Mouse (Mus musculus): ENCODE measurements at regions not wholly inside any gene's neighbourhood (a gene's known extent, or its start where the extent isn't known, plus 50 kb on each side); places are given as distances from the start of the nearest gene placed in this dataset.

- DNase-seq (ENCODE audit: low read depth) = no peak
Observed at GRCm38 (mm10) chr10:25029387-25029915, 102.2 kb upstream of the Arg1 start.

- DNase-seq (ENCODE audit: low read depth) = no peak
Observed at GRCm38 (mm10) chr10:25023601-25024157, 96.4 kb upstream of the Arg1 start.

GRCm38 (mm10) chr10:25023044-25023540 is 95.8 kb upstream of the Arg1 start:
- no peak for DNase-seq (ENCODE audit: low read depth)

- no peak for DNase-seq (ENCODE audit: low read depth)
Observed at GRCm38 (mm10) chr10:25018946-25019345, 91.7 kb upstream of the Arg1 start.

GRCm38 (mm10) chr10:25017843-25018242 is 90.6 kb upstream of the Arg1 start:
- DNase-seq (ENCODE audit: low read depth) = no peak

GRCm38 (mm10) chr10:25016110-25016509 is 88.8 kb upstream of the Arg1 start:
- DNase-seq (ENCODE audit: low read depth) = no peak

GRCm38 (mm10) chr10:25012129-25012528 is 84.8 kb upstream of the Arg1 start:
- DNase-seq (ENCODE audit: low read depth) = no peak

- DNase-seq (ENCODE audit: low read depth) = no peak
Observed at GRCm38 (mm10) chr10:25001299-25001698, 74.0 kb upstream of the Arg1 start.

GRCm38 (mm10) chr10:25000231-25001222 is 73.2 kb upstream of the Arg1 start:
- DNase-seq (ENCODE audit: low read depth) = no peak

GRCm38 (mm10) chr10:24999807-25000206 is 72.5 kb upstream of the Arg1 start:
- DNase-seq (ENCODE audit: low read depth) = no peak

GRCm38 (mm10) chr10:24997661-24998060 is 70.4 kb upstream of the Arg1 start:
- DNase-seq (ENCODE audit: low read depth) = no peak

- no peak for DNase-seq (ENCODE audit: low read depth)
Observed at GRCm38 (mm10) chr10:24995751-24996150, 68.5 kb upstream of the Arg1 start.

GRCm38 (mm10) chr10:24989965-24990653 is 62.8 kb upstream of the Arg1 start:
- DNase-seq (ENCODE audit: low read depth) = no peak

GRCm38 (mm10) chr10:24984801-24985200 is 57.5 kb upstream of the Arg1 start:
- peak; percentile 43 for DNase-seq (ENCODE audit: low read depth)

GRCm38 (mm10) chr10:24981763-24982162 is 54.5 kb upstream of the Arg1 start:
- no peak for DNase-seq (ENCODE audit: low read depth)
